10 mouse cellular contexts compared by ENCODE assay signal in the genomic region with DNA sequence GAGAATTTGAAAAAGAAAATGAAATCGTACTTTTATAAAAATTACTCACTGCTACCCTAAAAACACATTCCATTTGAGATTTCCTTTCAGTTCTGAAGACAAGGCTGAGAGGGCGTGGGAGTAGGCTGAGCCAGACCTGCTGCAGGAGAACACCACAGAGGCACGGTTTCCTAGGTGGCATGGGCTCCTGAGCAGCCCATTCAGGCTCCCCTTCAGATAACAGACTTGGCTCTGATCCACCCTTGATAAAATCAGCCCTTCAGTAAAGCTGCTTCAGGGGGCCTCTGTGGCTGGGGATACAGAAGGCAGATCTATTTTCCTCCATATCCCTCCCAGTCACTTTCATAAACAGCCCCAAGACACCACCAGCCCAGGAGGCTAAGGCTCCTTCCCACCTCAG. TPM values are rescaled to one million over a fixed set of nuclear protein-coding genes. Genes with fewer than 3 reads are reported as not detected.
DNase-seq lines count a peak whose midpoint lies in the region; ATAC-seq and TF ChIP-seq lines count a peak whose summit lies in the region.
"Had no signal": no experiment of that assay in that cellular context is flagged by ENCODE, and none has a peak within 500 bp of the region (broad histone marks: within the 10 kb centered on the region; RNA-seq: fewer than 3 reads in every experiment).

No protein-coding gene starts in this region.

- H3K27ac ChIP-seq in kidney, embryonic 16.5 days (ENCODE audit: low read length) = 0 out of 2 replicates have a peak overlapping the region, but pooled peaks have one; percentile 35
- peak overlapping the region; percentile 52 for H3K27ac ChIP-seq in spleen, adult 2 months (ENCODE audit: insufficient read depth, low read length)
- peak overlapping the region; percentile 57 for H3K27ac ChIP-seq in forebrain, embryonic 13.5 days
- H3K27ac ChIP-seq: heart, embryonic 15.5 days had no signal

- DNase-seq in kidney, postnatal 25 days = no peak
- DNase-seq in spleen, adult 2 months (ENCODE audit: low read depth in 1 of 2, low spot score in 2 of 2) = no peak
- no peak for DNase-seq in spleen, postnatal 4 days (ENCODE audit: low spot score in 2 of 2)
- peak; percentile 28 for DNase-seq in right cerebral cortex, postnatal 25 days
- DNase-seq in urinary bladder, postnatal 14 days (ENCODE audit: low spot score) = no peak
- DNase-seq in cerebellum, postnatal 4 days (ENCODE audit: low spot score in 2 of 2) = no peak

- WGBS in kidney, embryonic 16.5 days = 48% methylated on average over 3 of the region's 3 CpGs
- 39% methylated on average over 3 of the region's 3 CpGs for WGBS in spleen, adult 2 months
- 45% methylated on average over 3 of the region's 3 CpGs for WGBS in forebrain, embryonic 13.5 days

- H3K27me3 ChIP-seq in kidney, embryonic 16.5 days (ENCODE audit: insufficient read depth, low read length) = no peaks in the 10 kb centered on the region
- H3K27me3 ChIP-seq in spleen, adult 2 months (ENCODE audit: control insufficient read depth, insufficient read depth, low read length) = no peaks in the 10 kb centered on the region
- H3K27me3 ChIP-seq in forebrain, embryonic 13.5 days = no peaks in the 10 kb centered on the region
- H3K27me3 ChIP-seq: heart, embryonic 15.5 days had no signal

- no peak overlapping the region for H3K4me3 ChIP-seq in kidney, embryonic 16.5 days (ENCODE audit: low read length)
- H3K4me3 ChIP-seq in spleen, adult 2 months (ENCODE audit: extremely low read depth, insufficient read depth, insufficient read length) = no peak overlapping the region
- no peak overlapping the region for H3K4me3 ChIP-seq in forebrain, embryonic 13.5 days
- H3K4me3 ChIP-seq: heart, embryonic 15.5 days had no signal

- no peak for TF ChIP-seq POLR2A in spleen, adult 2 months (IDR thresholded peaks at IDR 0.05; ENCODE audit: low read depth, low read length)

- no peak for TF ChIP-seq CTCF in spleen, adult 2 months (IDR thresholded peaks at IDR 0.05; ENCODE audit: extremely low read depth, insufficient read depth, insufficient read length, insufficient replicate concordance)

- H3K9me3 ChIP-seq in kidney, embryonic 16.5 days (ENCODE audit: low read length) = 0 out of 2 replicates have a peak, but pooled peaks cover 4% of the 10 kb centered on the region
- H3K9me3 ChIP-seq in forebrain, embryonic 13.5 days (replicated peaks) = no peaks in the 10 kb centered on the region
- H3K9me3 ChIP-seq: heart, embryonic 15.5 days had no signal

- no peaks in the 10 kb centered on the region for H3K36me3 ChIP-seq in kidney, embryonic 16.5 days (ENCODE audit: insufficient read depth, low read length)
- no peaks in the 10 kb centered on the region for H3K36me3 ChIP-seq in spleen, adult 2 months (ENCODE audit: control insufficient read depth, insufficient read depth, low read length)
- H3K36me3 ChIP-seq in forebrain, embryonic 13.5 days (ENCODE audit: poor library complexity, severe bottlenecking) = no peaks in the 10 kb centered on the region
- H3K36me3 ChIP-seq: heart, embryonic 15.5 days had no signal

- H3K9ac ChIP-seq in kidney, embryonic 16.5 days (replicated peaks; ENCODE audit: low read length) = no peak overlapping the region
- H3K9ac ChIP-seq in forebrain, embryonic 13.5 days = no peak overlapping the region; the same call in 1 of the 2 replicates
- H3K9ac ChIP-seq: heart, embryonic 15.5 days had no signal

- H3K4me2 ChIP-seq in kidney, embryonic 16.5 days (replicated peaks; ENCODE audit: low read depth, low read length) = no peak overlapping the region
- no peak overlapping the region for H3K4me2 ChIP-seq in forebrain, embryonic 13.5 days
- H3K4me2 ChIP-seq: heart, embryonic 15.5 days; liver, embryonic 11.5 days had no signal

- ATAC-seq in kidney, embryonic 16.5 days (ENCODE audit: low FRiP score, low TSS enrichment) = 0 out of 2 replicates have a peak, but pooled peaks have one; percentile 31
- ATAC-seq in forebrain, embryonic 13.5 days = 0 out of 2 replicates have a peak, but pooled peaks have one; percentile 41

- H3K4me1 ChIP-seq in kidney, embryonic 16.5 days (ENCODE audit: insufficient read depth, low read length) = peaks cover 22% of the 10 kb centered on the region
- H3K4me1 ChIP-seq in spleen, adult 2 months (ENCODE audit: control insufficient read depth, insufficient read depth, insufficient read length) = peaks cover 16% of the 10 kb centered on the region; the same call in 1 of the 2 replicates
- peaks cover 30% of the 10 kb centered on the region for H3K4me1 ChIP-seq in forebrain, embryonic 13.5 days

RNA-seq across cellular contexts. Expression of gene Chst15, which starts 19.8 kb away (rescaled TPM):
- 19.7 and 21.0 TPM in 2 replicates for polyA plus RNA-seq in kidney, embryonic 16.5 days (2015; fragmentation: Nextera tagmentation; extraction: Ambion mirVana)
- polyA plus RNA-seq in spleen, adult 2 months (2012; rRNA removed) = 25.9 and 27.9 TPM in 2 replicates
- polyA plus RNA-seq in forebrain, embryonic 13.5 days (2015; fragmentation: Nextera tagmentation; extraction: Ambion mirVana) = 13.6 and 14.7 TPM in 2 replicates
